Mouse (Mus musculus) embryonic facial prominence, embryonic 11.5 days (tissue): ENCODE measurements around the gene Tmem128. TPM values are rescaled to one million over a fixed set of nuclear protein-coding genes. Genes with fewer than 3 reads are reported as not detected.
A peak's percentile ranks its signal among the peaks of the same experiment; 100 is the strongest.

Experiments used
- ATAC-seq: fragments of 200-750 bp; cut with Nextera tagmentation; replicated peaks from 2 replicates; pipeline ENCODE4 v1.8.0; 2017; ENCODE audit warnings: low read depth; ENCODE audit not compliant: insufficient number of reproducible peaks, low FRiP score, low TSS enrichment
- DNase-seq: peaks from one replicate; pipeline ENCODE4 v3.0.0-alpha.2; 2015; ENCODE audit warnings: low spot score
- H3K27ac ChIP-seq: fragments of 300-500 bp; sonication (generic); replicated peaks from 2 replicates; pipeline ENCODE4 v1.5.1; 2014; ENCODE audit warnings: mild to moderate bottlenecking, low read depth, low read length, control low read depth
- H3K27me3 ChIP-seq: fragments of 300-500 bp; sonication (generic); 2 replicates; pipeline ENCODE4 v1.6.1; 2014; ENCODE audit warnings: mild to moderate bottlenecking, low read length, moderate library complexity, mixed read lengths; ENCODE audit not compliant: control insufficient read depth, insufficient read depth
- H3K36me3 ChIP-seq: fragments of 300-500 bp; sonication (generic); replicated peaks from 2 replicates; pipeline ENCODE4 v1.6.1; 2014; ENCODE audit warnings: low read depth, mild to moderate bottlenecking, low read length, moderate library complexity, mixed read lengths; ENCODE audit not compliant: control insufficient read depth, insufficient read depth
- H3K4me1 ChIP-seq: fragments of 300-500 bp; sonication (generic); 2 replicates; pipeline ENCODE4 v1.6.1; 2014; ENCODE audit warnings: low read length, mixed read lengths; ENCODE audit not compliant: control insufficient read depth, insufficient read depth
- H3K4me2 ChIP-seq: fragments of 300-500 bp; sonication (generic); 2 replicates; pipeline ENCODE4 v1.6.1; 2014; ENCODE audit warnings: low read depth, mild to moderate bottlenecking, control low read depth, low read length, moderate library complexity
- H3K4me3 ChIP-seq: fragments of 300-500 bp; sonication (generic); 2 replicates; pipeline ENCODE4 v1.5.1; 2014; ENCODE audit warnings: low read depth, low read length, control low read depth
- H3K9ac ChIP-seq: fragments of 300-500 bp; sonication (generic); replicated peaks from 2 replicates; pipeline ENCODE4 v1.6.1; 2014; ENCODE audit warnings: mild to moderate bottlenecking, control low read depth, low read length
- H3K9me3 ChIP-seq: fragments of 300-500 bp; sonication (generic); replicated peaks from 2 replicates; pipeline ENCODE4 v1.6.1; 2016; ENCODE audit warnings: mild to moderate bottlenecking, low read length, inconsistent platforms, mixed read lengths; ENCODE audit not compliant: control insufficient read depth
- WGBS: fragments of 180-500 bp; shearing (Covaris S2); extraction: QIAGEN DNeasy Blood & Tissue Kit; methylation state at CpG from one replicate; pipeline ENCODE4 v1.1.7; 2014; 5-methylcytosine and 5-hydroxymethylcytosine counted together
- polyA plus RNA-seq: library from polyadenylated mRNA; unstranded; fragments of >200 nt; fragmentation: Nextera tagmentation; extraction: Ambion mirVana; gene quantifications from 2 replicates; pipeline ENCODE4 v1.2.1, GENCODE M21; 2014

The Tmem128 gene
- polyA plus RNA-seq, 1 experiment from 2014 or later = 86.1 TPM

DNA sequence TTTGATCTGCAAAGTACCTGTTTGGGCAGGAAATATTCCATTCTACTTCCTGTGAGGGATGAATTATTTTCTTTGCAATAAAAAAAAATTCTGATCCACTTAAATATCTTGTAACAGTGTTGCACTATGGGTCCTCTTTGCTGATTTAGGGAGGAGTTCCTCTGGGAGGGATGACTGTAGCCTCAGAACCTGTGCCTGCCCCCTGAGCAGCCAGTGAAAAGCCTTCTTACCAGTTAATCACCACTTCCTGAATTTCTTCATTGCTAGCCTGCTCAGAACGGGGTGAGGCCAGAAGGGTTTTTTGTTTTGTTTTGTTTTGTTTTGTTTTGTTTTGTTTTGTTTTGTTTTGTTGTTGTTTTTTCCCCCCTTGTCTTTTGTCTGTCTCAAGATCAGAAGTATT is 20.1 kb downstream of the Tmem128 start:
- H3K4me2 ChIP-seq = no peak overlapping the region
- peaks cover 31% of the 10 kb centered on the region for H3K27me3 ChIP-seq
- no peak for DNase-seq
- no peak overlapping the region for H3K4me3 ChIP-seq
- H3K36me3 ChIP-seq = no peaks in the 10 kb centered on the region
- no peaks in the 10 kb centered on the region for H3K9me3 ChIP-seq
- ATAC-seq = no peak
- 31% methylated on average over 1 of the region's 1 CpGs for WGBS
- H3K27ac ChIP-seq = no peak overlapping the region
- no peak overlapping the region for H3K9ac ChIP-seq
- H3K4me1 ChIP-seq = peaks cover 11% of the 10 kb centered on the region

DNA sequence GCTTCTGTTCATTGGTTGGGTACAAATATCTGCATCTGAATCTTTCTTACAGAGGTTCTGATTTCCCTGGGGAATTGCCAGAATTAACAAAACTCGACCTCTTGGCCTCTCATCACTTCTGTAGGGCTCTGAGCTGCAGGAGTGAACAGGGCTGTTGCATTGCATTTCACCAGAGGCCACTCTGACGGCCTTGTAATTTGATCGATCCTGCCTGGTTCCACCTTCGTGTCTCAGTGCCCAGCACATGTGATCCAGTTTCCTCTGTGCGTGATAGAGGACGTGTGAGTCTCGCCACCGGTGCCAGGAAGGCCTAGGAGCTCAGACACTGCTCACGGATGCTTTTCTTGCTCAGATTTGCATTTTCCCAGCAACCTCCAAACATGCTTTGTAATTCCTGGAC is 25.7 kb downstream of the Tmem128 start:
- no peak overlapping the region for H3K4me2 ChIP-seq
- H3K9me3 ChIP-seq = no peaks in the 10 kb centered on the region
- no peaks in the 10 kb centered on the region for H3K4me1 ChIP-seq
- H3K27me3 ChIP-seq = no peaks in the 10 kb centered on the region
- no peaks in the 10 kb centered on the region for H3K36me3 ChIP-seq
- H3K4me3 ChIP-seq = no peak overlapping the region
- DNase-seq = peak; percentile 61
- H3K9ac ChIP-seq = no peak overlapping the region
- 35% methylated on average over 9 of the region's 9 CpGs for WGBS
- no peak; the same call in 1 of the 2 replicates for ATAC-seq
- H3K27ac ChIP-seq = no peak overlapping the region

DNA sequence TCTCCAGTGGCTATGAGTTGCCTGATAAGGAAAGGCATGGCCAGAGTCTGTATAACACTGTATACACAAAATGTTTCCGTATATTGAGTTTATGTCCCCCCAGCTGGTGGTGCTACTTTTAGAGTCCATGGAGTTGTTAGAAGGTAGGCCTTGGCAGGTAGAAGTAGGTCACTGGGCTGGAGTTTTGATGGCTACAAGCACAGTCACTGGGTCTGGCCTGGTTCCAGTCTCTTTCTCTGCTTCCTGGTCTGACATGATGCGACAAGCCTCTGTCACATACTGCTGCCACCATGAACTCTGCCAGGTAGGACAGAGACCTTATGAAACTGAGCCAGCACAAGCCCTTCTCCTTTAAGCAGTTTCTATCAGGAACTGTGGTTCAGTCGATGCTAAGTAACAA is 28.5 kb downstream of the Tmem128 start:
- DNase-seq (no peak), ATAC-seq (no peak)
- Histone ChIP-seq H3K9me3 (no peaks in the 10 kb centered on the region), H3K27me3 (no peaks in the 10 kb centered on the region), H3K27ac (no peak overlapping the region), H3K9ac (no peak overlapping the region), H3K4me3 (no peak overlapping the region), H3K4me2 (no peak overlapping the region), H3K4me1 (no peaks in the 10 kb centered on the region), H3K36me3 (no peaks in the 10 kb centered on the region)
- WGBS = 97% methylated on average over 3 of the region's 3 CpGs

DNA sequence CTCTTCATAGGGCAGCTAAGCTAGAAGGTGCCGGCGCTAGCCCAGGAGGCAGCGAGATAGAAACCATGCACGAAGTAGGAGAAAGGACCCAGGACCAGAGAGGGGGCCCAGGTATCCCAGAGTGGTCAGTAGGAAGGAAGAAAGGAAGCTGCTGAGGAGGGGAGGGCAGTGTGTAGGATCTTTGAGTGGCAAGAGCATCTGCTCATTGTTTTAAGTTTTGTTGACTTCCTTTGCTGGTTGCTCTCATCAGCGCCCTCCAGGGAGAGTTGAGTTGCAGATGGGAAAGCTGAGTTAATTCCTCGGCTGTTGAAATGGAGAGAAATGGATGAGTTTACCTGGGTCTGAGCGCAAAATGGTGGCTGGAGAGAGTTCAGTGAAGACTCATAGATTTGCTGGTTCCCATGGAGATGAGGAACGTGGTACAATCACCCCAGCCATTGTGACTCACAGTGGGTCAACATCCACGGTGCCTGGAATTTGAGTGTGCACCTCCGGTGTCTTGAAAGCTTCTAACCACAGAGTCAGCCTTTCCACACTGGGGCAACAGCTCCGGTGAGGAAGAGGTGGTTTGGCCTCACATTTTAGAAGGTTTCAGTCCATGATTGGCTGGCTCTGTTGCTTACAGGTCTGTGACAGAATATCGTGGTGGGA is 41.9 kb downstream of the Tmem128 start:
- ATAC-seq (no peak), DNase-seq (no peak)
- WGBS = 88% methylated on average over 12 of the region's 12 CpGs
- Histone ChIP-seq H3K9ac (no peak overlapping the region), H3K4me3 (no peak overlapping the region), H3K9me3 (no peaks in the 10 kb centered on the region), H3K27ac (no peak overlapping the region), H3K36me3 (no peaks in the 10 kb centered on the region), H3K4me1 (no peaks in the 10 kb centered on the region), H3K4me2 (no peak overlapping the region), H3K27me3 (no peaks in the 10 kb centered on the region)

DNA sequence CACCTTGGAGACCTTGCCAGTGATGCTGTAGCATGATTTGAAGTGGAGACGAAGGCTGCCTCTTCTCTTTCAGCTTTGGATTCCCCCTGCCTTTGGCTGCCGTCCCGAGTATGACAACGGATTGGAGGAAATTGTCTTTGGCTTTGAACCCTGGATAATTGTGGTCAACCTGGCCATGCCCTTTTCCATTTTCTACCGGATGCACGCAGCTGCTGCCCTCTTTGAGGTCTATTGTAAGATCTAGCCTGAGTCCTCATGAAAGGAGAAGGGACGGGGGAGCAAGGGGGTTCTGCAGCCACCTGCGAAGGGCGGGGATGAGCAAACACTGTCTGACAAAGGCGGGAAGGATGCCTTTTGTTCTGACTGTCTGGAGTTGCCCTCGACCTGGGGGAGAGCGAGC is 42.7 kb downstream of the Tmem128 start:
- Histone ChIP-seq H3K9me3 (no peaks in the 10 kb centered on the region), H3K36me3 (no peaks in the 10 kb centered on the region), H3K9ac (no peak overlapping the region), H3K4me3 (no peak overlapping the region), H3K4me2 (no peak overlapping the region), H3K27ac (no peak overlapping the region), H3K4me1 (no peaks in the 10 kb centered on the region), H3K27me3 (no peaks in the 10 kb centered on the region)
- DNase-seq (no peak), ATAC-seq (no peak)
- WGBS = 44% methylated on average over 12 of the region's 12 CpGs

DNA sequence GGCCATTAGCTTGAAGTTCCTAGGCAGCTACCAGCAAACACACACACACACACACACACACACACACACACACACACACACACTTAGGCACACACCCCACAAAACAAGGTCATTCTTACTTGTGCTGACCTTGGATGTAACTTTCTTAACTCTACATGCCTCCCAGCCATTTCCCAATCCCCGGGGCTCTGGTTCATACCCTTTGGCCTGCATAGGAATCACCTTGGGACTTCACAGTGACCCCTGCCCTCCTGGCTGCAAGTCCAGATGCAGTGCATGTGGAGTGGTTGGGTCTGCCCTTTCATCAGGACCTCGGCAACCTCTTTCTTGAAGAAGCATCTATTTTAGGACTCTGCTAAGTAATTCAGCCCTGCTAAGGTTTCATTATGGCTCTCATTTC is 45.3 kb downstream of the Tmem128 start:
- WGBS = 52% methylated on average over 2 of the region's 2 CpGs

DNA sequence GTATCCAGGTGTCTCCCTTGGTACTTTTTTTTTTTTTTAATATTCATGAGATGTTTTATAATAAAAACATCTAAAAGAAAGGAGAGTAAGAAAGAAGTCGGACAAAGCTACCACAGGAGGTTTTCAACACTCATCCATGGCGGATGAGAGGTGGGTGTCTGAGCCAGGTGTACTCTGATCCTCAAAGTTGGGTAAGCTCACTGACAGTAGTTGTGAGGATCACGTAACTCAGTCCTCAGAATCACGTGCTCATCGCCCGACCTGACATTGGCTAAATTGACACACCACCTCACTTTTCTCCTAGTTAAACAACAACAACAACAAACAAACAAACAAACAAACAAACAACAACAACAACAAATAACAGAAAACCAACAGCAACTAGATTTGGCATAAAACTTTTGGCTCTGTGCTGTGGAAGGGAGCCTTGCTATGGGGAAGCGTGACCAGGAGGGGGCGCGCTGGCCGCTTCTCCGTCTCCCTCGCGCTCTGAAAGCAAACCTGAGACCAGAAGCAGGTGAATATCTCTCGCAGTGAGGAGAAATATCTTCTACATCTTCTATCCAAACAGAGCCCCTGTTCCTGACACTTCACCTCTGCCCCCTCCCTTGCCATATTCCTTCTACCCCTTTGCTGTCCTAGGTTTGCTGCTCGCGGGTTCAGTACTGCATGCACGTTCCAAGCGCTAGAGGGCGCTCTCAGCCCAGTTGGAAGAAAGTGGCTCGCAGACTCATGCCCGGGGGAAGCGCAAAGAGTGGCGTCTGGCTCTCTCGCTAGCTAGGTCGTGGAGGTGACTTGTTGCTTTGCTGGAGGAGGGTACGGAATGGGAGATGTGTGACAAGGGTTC is 47.5 kb downstream of the Tmem128 start:
- ATAC-seq (peak; percentile 78), DNase-seq (peak; percentile 95)
- WGBS = 10% methylated on average over 26 of the region's 26 CpGs
- Histone ChIP-seq H3K9ac (no peak overlapping the region), H3K27me3 (no peaks in the 10 kb centered on the region), H3K4me3 (peak overlapping the region; percentile 19; the same call in 1 of the 2 replicates), H3K4me1 (no peaks in the 10 kb centered on the region), H3K4me2 (peak overlapping the region; percentile 29; the same call in 1 of the 2 replicates), H3K9me3 (no peaks in the 10 kb centered on the region), H3K36me3 (no peaks in the 10 kb centered on the region), H3K27ac (no peak overlapping the region)

More for the DNA sequence above, 45.3 kb downstream of the Tmem128 start:
- no peak overlapping the region for H3K9ac ChIP-seq
- H3K4me3 ChIP-seq = no peak overlapping the region
- H3K27me3 ChIP-seq = no peaks in the 10 kb centered on the region
- H3K9me3 ChIP-seq = no peaks in the 10 kb centered on the region
- no peak overlapping the region for H3K4me2 ChIP-seq
- H3K4me1 ChIP-seq = no peaks in the 10 kb centered on the region
- H3K36me3 ChIP-seq = no peaks in the 10 kb centered on the region
- no peak overlapping the region for H3K27ac ChIP-seq
- DNase-seq = no peak
- ATAC-seq = no peak

DNA sequence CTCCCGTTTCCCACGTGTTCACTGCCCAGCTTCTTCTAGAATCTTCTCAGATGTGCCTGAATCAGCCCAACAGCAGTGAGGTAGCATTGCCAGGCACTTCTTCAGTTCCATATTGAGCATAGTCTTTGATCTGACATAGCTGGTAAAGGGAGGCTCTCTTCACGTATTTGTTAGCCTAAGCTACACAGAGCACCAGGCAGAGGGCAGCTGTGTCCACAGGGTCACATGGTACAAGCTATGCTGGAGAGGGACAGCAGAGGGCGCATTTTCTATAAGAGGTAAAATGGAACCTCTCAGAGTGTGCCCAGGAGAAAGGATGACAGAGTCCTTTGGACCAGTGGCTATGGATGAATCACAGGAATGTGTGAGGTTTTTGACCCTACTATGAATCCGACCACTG is 48.9 kb downstream of the Tmem128 start:
- Histone ChIP-seq H3K4me2 (no peak overlapping the region), H3K4me3 (no peak overlapping the region), H3K27me3 (no peaks in the 10 kb centered on the region), H3K9me3 (no peaks in the 10 kb centered on the region), H3K9ac (no peak overlapping the region), H3K4me1 (no peaks in the 10 kb centered on the region), H3K36me3 (no peaks in the 10 kb centered on the region), H3K27ac (no peak overlapping the region)
- WGBS = 50% methylated on average over 5 of the region's 5 CpGs
- DNase-seq (peak; percentile 70), ATAC-seq (0 out of 2 replicates have a peak, but pooled peaks have one; percentile 16)
